Mouse (Mus musculus): ENCODE results near the gene Pnpla7. TPM values are rescaled to one million over a fixed set of nuclear protein-coding genes. Genes with fewer than 3 reads are reported as not detected.

Pnpla7 gene
- total RNA-seq, 4 experiments from 2014 or later = 32.8 to 48.4 (median 40.4) TPM

DNA sequence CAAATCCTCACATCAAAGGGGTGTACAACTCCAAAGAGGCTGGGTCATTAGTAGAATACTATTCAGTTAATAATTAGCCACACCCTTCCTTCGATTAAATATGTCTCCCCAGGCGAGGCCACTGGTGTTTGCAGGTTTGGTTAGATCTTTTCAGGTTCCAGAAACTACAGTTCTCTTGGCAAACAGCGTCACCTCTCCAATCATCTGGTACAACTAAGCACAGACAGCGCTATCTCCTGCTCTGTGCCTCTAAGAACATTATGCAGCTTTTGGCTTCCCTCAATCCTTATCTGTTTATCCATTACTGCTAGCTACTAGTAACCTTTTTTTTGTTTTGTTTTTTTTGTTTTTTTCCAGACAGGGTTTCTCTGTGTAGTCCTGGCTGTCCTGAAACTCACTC lies 93.7 kb downstream of the Pnpla7 start:
- DNase-seq (ENCODE audit: low spot score in 2 of 2) = no peak

DNA sequence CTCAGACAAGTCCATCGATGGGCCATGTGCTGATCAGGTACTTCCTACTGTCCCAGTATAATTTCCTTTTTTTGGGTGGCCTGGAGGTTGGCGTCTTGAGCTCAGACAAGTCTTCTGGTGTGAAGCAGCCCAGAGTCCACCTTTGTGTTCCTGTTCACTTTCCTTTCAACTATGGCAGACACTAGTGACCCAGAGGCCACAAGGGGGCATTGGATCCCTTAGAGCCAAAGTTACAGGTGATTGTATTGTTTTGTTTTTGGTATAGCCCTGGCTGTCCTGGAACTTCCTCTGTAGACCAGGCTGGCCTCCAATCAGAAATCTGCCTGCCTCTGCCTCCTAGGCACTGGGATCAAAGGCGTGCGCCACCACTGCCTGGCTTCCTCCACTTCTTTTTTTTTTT lies 96.6 kb downstream of the Pnpla7 start:
- DNase-seq (ENCODE audit: low spot score in 2 of 2) = no peak

DNA sequence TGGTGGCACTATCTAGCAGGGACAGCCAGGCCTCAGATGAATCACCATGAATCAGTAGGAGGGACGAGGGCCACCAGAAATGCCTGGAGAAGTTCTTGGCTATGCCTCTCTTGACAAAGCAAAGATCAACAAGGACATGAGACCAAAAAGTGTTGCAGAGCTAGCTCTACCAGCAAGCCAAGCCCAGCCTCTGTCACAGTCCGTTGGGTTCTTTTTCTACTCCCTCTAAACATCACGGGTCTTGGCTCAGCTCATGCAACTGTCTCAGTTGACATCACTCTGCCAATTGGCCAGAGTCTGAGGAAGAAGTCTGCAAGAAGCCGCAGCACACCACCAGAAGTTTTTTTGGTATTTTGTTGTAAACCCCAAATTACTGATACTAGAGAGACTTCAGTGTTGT lies 99.7 kb downstream of the Pnpla7 start:
- DNase-seq (ENCODE audit: low spot score in 2 of 2) = no peak

DNA sequence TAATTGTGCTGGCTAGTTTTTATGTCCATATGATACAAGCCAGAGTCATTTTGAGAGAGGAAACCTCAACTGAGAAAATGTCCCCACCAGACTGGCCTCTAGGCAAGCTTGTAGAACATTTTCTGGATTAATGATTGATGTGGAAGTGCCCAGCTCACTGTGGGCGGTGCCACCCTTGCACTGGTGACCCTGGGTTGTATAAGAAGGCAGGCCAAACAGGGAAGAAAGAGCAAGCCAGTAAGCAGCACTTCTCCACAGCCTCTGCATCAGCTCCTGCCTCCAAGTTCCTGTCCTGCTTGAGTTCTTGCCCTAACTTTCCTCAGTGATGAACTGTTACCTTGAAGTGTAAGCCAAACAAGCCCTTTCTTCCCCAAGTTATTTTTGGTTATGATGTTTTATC lies 103.1 kb downstream of the Pnpla7 start:
- no peak for DNase-seq (ENCODE audit: low spot score in 2 of 2)

DNA sequence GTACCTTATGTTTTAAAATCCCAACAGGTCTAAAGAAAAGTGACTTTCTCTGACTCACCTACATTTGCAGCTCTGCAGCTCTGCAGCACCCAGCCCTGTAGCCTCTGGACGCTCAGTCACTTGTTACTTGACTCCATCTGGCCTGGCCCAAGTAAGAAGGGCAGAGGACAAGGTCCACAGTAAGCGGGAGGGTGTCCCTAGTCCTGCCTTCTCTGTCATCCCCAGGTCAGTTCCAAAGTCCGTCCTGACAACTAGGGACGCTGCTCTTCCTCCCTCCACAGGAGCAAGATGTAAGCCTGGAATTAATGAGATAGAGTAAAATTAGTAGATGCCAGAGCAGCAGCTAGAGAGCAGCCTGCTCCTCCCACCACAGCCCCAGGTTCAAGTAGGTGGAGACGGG lies 104.2 kb downstream of the Pnpla7 start, which contains the start of gene Entpd8:
Gene Entpd8 (plus strand): TSS at position 229 of the 400 bp plus-strand sequence.
- no peak for DNase-seq (ENCODE audit: low spot score in 2 of 2)

DNA sequence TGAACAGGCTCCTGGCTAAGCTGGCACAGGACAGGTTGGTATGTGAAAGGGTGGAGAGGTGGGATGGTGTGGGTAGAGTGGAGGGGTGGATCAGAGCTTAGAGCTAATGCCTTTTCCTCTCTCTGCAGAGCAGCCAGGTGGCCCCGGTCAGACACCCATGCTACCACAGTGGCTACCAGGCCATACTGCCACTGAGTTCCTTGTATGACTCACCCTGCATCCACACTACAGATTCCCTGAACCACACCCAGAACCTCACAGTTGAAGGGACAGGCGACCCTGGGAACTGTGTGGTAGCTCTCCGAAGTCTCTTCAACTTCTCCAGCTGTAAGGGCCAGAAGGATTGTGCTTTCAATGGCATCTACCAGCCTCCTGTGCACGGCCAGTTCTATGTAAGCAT lies 107.9 kb downstream of the Pnpla7 start:
- no peak for DNase-seq (ENCODE audit: low spot score in 2 of 2)

DNA sequence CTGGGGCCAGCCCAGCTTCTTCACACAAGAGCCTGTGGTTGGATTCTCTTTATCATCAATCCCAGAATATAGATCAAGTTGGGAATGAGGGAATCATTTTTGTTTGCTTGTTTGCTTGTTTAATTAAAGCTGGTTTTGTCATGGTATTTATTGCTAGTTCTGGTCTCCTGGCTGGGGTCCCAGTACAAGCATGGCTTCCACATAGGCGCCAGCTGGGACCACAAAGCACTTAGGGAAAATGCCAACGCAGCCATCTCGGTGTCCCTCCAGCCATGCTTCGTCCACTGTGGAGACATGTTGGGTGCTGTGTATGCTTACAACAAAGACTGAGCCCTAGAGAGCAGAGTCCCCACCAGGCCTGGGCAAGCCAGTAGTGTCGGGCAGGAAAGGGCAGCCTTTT lies 109.7 kb downstream of the Pnpla7 start:
- DNase-seq (ENCODE audit: low spot score in 2 of 2) = no peak

DNA sequence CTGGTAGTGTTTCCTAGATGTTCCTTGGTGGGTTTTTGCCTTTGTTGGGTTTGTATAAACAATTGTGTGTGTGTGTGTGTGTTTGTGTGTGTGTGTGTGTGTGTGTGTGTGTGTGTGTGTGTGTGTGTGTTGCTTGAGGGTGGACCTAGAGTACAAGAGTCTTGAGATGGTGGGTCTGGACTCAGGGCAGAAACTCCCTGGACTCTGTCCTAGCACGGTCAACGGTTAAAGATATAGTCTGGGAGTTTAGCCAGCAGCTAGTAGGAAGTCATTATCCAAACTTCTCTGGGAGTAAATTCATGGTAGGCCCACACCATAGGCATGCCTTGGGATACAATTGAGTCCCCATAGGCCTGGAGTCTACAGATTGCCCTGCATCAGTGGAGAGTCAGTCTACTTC lies 112.0 kb downstream of the Pnpla7 start:
- no peak for DNase-seq (ENCODE audit: low spot score in 2 of 2)

DNA sequence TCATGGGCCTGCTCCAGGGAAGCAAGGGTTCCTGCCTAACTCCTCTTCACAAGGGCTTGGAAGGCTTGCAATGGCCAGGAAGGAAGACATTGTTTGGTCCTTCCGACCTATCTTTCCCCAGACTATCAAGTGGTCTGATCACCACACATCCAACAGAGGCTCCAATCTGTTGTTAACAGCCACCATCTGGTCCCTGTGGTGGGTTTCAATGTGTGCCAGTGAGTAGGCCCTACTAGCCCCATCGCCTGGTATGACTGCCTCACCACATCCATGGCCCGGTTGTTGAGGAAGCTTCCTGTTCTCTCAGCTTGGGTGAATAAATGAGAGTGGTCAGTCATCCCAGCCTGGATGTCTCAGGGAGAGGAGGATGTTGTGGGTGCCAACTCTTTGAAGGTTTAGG lies 112.8 kb downstream of the Pnpla7 start:
- no peak for DNase-seq (ENCODE audit: low spot score in 2 of 2)

DNA sequence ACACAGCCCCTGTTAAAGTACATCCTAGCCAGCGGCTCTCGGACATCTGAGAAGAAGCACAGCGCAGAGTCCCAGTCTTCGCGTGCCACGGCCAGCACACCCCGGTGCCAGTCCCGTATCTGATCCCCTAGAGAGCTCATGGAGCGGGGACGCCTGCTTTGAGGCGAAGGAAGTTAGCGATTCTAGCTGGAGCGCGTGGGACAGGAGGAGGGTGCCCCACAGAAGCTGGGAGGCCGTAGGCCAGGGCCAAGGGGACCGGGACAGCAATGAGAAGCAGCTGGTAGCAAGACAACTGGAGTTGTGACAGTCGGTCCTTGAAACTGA lies 118.9 kb downstream of the Pnpla7 start:
- DNase-seq (ENCODE audit: low spot score in 2 of 2) = no peak

DNA sequence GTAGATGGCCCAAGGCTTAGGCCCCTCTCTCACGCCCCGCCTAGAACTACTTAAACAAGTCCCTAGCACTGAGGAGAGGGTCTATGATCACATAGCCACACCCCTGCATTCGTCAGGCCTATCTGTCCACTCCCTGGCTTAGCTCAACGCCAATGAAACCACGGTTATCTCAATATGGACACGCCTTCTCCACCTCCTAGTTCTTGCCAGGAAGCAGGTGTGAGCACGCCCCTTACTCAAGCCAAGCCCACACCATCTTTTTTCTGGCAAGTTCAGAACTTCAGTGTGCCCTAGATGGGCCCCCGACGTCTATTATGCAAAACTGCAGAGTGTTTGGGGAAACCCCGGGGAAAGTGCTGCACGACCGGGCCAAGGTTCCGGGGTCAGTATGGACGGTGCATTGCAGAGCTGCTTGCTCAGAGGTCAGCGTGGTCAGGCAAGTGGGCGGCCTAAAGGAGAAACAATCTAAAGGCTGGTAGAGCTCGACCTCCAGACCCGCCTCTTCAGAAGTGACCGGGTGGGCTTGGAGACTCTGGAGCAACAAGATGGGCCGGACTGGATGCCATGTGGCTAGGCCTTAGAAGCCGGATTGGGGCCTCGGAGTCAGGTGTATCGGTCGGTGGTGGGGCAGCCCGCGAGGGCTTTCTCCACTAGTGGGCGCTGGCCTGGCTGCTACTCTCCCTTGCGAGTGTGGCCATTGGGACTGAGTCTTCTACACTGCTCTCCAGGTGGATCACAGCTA lies 119.4 kb downstream of the Pnpla7 start, which contains the start of gene Noxa1:
Gene Noxa1 (minus strand): TSS at position 41 of the 742 bp plus-strand sequence.
- no peak for DNase-seq (ENCODE audit: low spot score in 2 of 2)

DNA sequence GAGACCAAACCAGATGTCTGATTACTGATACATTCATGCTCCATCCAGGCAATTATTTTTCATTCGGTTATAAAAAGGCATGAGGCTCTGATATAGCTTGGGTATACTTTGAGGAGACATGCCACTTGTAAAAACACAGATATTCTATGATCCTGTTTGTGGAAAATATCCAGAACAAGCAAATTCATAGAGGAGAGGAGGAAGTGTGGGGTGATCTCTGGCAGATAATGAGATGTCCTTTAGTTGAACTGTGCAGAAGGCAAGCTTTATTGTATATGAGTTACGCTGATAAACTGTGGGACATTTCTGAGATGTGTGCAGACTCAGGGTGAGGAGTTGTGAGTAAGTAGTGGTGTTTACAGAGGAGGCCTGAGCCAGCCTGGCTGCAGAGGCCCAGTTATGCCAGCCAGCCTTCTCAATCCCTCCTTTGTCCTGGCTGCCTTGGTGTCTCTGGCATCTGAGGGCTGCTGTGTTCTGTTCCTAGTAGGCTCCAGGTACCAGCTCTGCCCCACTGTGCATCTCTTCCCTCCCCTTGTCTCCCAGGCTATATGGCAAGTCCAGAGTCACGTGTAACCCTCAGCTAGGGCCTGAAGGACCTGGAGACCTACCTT lies 122.3 kb downstream of the Pnpla7 start:
- DNase-seq (ENCODE audit: low spot score in 2 of 2) = no peak

DNA sequence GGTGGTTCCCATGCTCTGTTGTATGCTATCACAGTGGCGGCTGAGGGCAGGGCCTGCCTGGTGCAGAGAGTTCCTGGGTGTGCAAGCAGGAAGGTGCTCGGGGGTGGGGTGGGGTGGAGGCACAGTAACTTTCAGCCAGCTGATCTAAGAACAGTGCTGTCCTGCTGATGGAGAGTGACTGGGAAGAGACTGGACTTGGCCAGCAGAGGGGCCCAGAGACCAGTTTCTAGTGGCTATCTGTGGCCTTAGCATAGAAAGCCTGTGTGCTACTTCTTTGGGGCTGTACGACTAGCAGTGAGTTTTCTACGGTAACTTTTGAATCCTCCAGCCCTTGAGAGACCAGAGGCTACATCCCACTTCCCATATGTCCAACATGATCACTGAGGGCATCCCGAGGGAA lies 123.1 kb downstream of the Pnpla7 start:
- DNase-seq (ENCODE audit: low spot score in 2 of 2) = no peak

DNA sequence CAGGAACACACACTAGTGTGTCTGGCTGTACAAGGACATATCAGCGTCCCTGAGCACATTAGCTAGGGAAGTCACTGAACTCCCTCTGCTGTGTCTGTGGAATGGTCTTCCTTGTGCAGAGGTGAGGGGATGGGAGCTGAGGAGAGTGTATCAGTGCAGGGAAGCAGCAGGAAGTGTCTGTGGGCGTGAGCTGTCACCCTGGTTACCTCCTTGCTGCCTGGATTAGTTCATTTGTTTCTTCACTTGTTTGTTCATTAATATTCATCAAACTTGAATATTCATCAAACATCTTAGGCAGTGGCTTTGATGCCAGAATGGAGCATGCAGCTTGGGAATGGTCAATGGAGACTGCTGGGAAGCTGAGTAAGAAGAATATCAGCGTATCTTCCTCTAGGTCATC lies 123.9 kb downstream of the Pnpla7 start:
- DNase-seq (ENCODE audit: low spot score in 2 of 2) = no peak

Small RNA genes within 50 kb of the gene (microRNA-seq; reads per million reads assigned to microRNA genes)
- gene Gm22875 (not detected), gene Gm24328 (not detected), gene Mir7664 (not detected)

Other genes with a start within 250 kb of the Pnpla7 start
- not detected for gene Cacna1b, start 212.9 kb upstream of the Pnpla7 start, total RNA-seq (2022)
- 10 to 100 TPM; 17.6 to 24.3 (median 22.1) TPM for gene Ehmt1, start 56.4 kb upstream of the Pnpla7 start, total RNA-seq (2022)
- 1 to 10 TPM; 1.2 to 3.3 (median 2.2) TPM for gene Arrdc1, start 40.8 kb upstream of the Pnpla7 start, total RNA-seq (2022)
- gene Zmynd19, start 26.2 kb upstream of the Pnpla7 start, total RNA-seq (2022) = 10 to 100 TPM; 19.9 to 24.0 (median 23.1) TPM
- gene Dph7, start 13.6 kb upstream of the Pnpla7 start, total RNA-seq (2022) = 1 to 10 TPM; 3.8 to 4.3 (median 4.2) TPM
- 10 to 100 TPM; 33.0 to 39.9 (median 34.9) TPM for gene Mrpl41, start 935 bp upstream of the Pnpla7 start, total RNA-seq (2022)
- 1 to 10 TPM; 5.6 to 8.4 (median 7.2) TPM for gene Nsmf, start 78.3 kb downstream of the Pnpla7 start, total RNA-seq (2022)
- gene Entpd8, start 104.3 kb downstream of the Pnpla7 start, total RNA-seq (2022) = not detected
- gene Noxa1, start 119.1 kb downstream of the Pnpla7 start, total RNA-seq (2022) = not detected
- 1 to 10 TPM; 3.0 to 7.1 (median 5.9) TPM for gene Nrarp, start 204.7 kb downstream of the Pnpla7 start, total RNA-seq (2022)
- gene Tor4a, start 220.9 kb downstream of the Pnpla7 start, total RNA-seq (2022) = under 1 TPM; 0.48 to 0.92 (median 0.76) TPM
- gene Nelfb, start 235.5 kb downstream of the Pnpla7 start, total RNA-seq (2022) = 10 to 100 TPM; 20.8 to 28.3 (median 22.6) TPM
- not detected for gene Stpg3, start 238.6 kb downstream of the Pnpla7 start, total RNA-seq (2022)
- gene Fam166a, start 242.7 kb downstream of the Pnpla7 start, total RNA-seq (2022) = not detected
- 100 to 1,000 TPM; 228 to 239 (median 232) TPM for gene Tubb4b, start 248.7 kb downstream of the Pnpla7 start, total RNA-seq (2022)